Mouse (Mus musculus): ENCODE measurements at regions not wholly inside any gene's neighbourhood (a gene's known extent, or its start where the extent isn't known, plus 50 kb on each side); places are given as distances from the start of the nearest gene placed in this dataset.
A peak's percentile ranks its signal among the peaks of the same experiment; 100 is the strongest.
"Not testable (repeated sequence)": the region's sequence is repeated elsewhere in the genome, so short reads cannot be mapped to it uniquely, and the experiment has no call there.

DNA sequence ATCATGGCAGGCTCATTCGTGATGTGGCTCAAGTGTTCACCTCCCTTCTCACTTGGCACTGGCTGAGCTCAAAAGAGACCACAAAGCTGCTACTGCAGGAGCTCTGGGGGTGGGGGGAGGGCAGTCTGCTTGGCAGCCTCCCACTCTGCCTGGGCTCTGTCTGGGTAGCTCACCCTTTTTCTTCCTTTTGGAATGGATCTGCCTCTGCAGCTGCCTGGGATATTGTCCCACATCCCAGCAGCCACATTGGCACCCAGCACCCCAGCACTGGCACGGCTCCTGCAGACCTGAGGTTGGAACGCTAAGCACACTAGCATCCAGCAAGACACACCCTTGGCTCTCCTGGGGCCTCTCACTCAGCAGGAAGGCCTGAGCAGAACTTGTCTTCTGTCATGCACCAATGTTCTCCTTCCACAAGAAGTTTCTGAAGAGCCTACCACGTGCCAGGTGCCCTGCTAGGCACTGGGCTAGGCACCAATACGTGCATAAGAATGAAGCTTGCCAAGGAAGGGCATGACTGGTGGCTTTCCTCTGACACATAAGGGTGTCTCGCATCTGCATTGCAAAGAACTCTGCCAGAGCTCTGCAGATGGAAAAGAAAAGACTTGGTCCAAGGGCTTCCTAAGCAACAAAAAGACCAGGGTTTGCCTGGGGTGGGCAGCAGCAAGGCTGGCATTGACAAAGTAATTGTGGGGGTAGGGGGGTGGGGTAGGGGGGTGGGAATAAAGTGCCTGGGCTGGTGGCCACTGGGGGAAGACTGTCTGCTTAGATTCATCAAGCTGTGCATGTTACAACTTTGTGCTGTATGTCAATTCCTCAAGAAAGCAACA lies 112.1 kb upstream of the Sipa1l1 start:
- H3K4me1 ChIP-seq; H3K4me2 ChIP-seq; H3K9me3 ChIP-seq (replicated peaks); H3K27ac ChIP-seq; H3K4me3 ChIP-seq (replicated peaks); ATAC-seq (replicated peaks; ENCODE audit: low FRiP score); H3K27me3 ChIP-seq; H3K9ac ChIP-seq; H3K36me3 ChIP-seq: not testable (repeated sequence)
- WGBS, result no CpG with 5 or more reads among the region's 6 CpGs

DNA sequence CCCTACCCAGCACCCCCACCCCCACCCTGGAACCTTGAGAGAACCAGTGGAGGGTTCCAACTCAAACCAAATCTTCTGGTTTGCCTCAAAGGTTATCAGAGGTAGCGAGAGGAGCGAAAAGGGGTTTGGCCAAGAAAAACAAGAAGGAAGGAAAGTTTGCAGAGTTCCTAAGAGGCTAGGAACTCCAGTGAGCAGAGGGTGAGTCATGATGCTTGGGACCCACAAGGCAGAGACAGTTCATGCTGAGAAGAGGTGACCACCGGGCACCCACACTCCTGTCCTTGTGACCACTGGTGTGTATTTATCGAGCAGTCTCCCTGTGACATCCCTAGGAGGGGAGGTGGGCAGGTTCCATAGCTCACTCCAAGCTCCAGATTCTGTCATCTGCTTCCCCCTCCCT lies 104.1 kb upstream of the Sipa1l1 start:
- H3K9ac ChIP-seq, result no peak overlapping the region
- no peak overlapping the region for H3K4me3 ChIP-seq (replicated peaks)
- 0 out of 2 replicates have a peak, but pooled peaks cover 3% of the 10 kb centered on the region for H3K9me3 ChIP-seq (replicated peaks)
- H3K27ac ChIP-seq, result no peak overlapping the region
- no peaks in the 10 kb centered on the region for H3K27me3 ChIP-seq
- 0 out of 2 replicates have a peak, but pooled peaks cover 4% of the 10 kb centered on the region for H3K4me1 ChIP-seq
- WGBS, result 79% methylated on average over 4 of the region's 4 CpGs
- no peak for ATAC-seq (replicated peaks; ENCODE audit: low FRiP score)
- no peak overlapping the region for H3K4me2 ChIP-seq
- no peaks in the 10 kb centered on the region for H3K36me3 ChIP-seq

DNA sequence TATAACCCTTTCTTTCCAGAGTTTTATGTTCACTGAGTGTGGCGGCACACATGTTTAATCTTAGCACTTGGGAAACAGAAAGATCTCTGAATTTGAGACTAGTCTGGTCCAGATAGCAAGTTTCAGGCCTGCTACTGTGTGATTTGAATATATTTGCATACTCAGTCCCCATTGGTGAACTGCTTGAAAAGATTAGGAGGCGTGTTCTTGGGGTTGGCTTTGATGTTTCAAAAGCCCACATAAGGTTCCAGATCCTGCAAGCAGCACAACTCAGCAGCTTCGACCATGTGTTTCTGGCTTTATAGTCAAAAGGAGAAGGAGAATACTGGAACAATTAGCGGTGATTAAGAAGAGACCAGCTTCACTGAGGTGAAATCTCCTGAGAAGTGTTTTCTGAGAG lies 102.3 kb upstream of the Sipa1l1 start:
- no peak overlapping the region for H3K27ac ChIP-seq
- H3K9ac ChIP-seq, result no peak overlapping the region
- no peak overlapping the region for H3K4me2 ChIP-seq
- no peak for ATAC-seq (replicated peaks; ENCODE audit: low FRiP score)
- H3K36me3 ChIP-seq, result no peaks in the 10 kb centered on the region
- H3K4me1 ChIP-seq, result 0 out of 2 replicates have a peak, but pooled peaks cover 4% of the 10 kb centered on the region
- H3K9me3 ChIP-seq (replicated peaks), result 0 out of 2 replicates have a peak, but pooled peaks cover 3% of the 10 kb centered on the region
- H3K27me3 ChIP-seq, result no peaks in the 10 kb centered on the region
- 41% methylated on average over 4 of the region's 4 CpGs for WGBS
- H3K4me3 ChIP-seq (replicated peaks), result no peak overlapping the region

DNA sequence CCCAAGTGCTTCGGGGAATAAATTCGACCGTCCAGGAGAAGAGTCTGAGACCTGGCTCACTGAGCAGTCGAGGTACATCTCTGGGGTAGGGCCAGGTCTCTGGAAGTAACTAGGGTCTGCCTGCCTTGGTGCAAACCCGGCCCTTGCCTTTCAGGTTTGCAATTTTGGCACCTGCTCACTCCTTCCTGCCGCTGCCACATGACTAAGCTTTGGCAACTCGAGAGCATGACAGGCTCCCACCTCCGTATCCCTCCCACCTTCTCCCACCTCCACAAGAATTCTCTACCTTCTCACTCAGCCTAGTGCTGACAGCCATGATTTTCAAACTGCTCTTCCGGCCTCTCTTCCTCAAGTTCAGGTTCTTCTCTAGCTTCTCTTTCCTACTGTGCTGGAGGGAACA lies 99.5 kb upstream of the Sipa1l1 start:
- 83% methylated on average over 9 of the region's 9 CpGs for WGBS
- Histone ChIP-seq H3K4me2 (no peak overlapping the region), H3K9me3 (replicated peaks) (0 out of 2 replicates have a peak, but pooled peaks cover 3% of the 10 kb centered on the region), H3K4me3 (replicated peaks) (no peak overlapping the region), H3K4me1 (0 out of 2 replicates have a peak, but pooled peaks cover 4% of the 10 kb centered on the region), H3K27me3 (no peaks in the 10 kb centered on the region), H3K36me3 (no peaks in the 10 kb centered on the region), H3K9ac (no peak overlapping the region), H3K27ac (no peak overlapping the region)
- no peak for ATAC-seq (replicated peaks; ENCODE audit: low FRiP score)

DNA sequence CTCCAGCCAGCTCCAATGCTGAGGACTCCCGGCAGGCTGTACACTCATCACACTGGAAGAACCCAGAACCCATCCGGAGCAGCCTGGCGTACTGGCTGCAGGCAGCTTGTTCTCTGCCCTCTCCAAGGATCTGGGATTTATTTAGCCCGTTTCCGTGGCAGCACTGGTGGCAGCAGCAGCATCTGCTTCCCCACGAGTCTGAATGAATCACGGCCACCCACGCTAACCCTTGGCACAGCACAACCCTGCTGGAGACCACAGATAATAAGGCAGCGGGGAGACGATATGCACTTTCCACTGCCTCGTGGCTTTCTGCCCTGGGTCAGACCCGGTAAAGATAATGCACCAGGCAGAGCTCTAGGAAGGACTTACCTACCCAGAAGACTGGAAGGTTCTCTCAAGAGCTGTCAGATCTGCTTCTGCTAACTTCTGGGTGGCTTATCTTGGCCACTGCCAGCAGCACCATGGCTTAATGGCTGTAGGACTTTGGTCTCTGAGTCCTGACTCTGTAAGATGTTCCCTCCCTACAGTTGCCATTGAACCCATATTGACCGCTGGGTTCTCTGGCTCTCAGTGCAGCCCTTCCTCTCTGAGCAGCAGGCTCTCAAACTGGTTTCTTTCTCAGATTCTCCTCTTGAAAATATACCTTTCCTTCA lies 96.2 kb upstream of the Sipa1l1 start:
- Histone ChIP-seq H3K9me3 (replicated peaks) (0 out of 2 replicates have a peak, but pooled peaks cover 3% of the 10 kb centered on the region), H3K4me2 (no peak overlapping the region), H3K27me3 (no peaks in the 10 kb centered on the region), H3K9ac (no peak overlapping the region), H3K4me1 (peaks cover 9% of the 10 kb centered on the region), H3K27ac (no peak overlapping the region), H3K36me3 (no peaks in the 10 kb centered on the region), H3K4me3 (replicated peaks) (no peak overlapping the region)
- ATAC-seq (replicated peaks; ENCODE audit: low FRiP score), result no peak
- WGBS, result 68% methylated on average over 13 of the region's 13 CpGs

DNA sequence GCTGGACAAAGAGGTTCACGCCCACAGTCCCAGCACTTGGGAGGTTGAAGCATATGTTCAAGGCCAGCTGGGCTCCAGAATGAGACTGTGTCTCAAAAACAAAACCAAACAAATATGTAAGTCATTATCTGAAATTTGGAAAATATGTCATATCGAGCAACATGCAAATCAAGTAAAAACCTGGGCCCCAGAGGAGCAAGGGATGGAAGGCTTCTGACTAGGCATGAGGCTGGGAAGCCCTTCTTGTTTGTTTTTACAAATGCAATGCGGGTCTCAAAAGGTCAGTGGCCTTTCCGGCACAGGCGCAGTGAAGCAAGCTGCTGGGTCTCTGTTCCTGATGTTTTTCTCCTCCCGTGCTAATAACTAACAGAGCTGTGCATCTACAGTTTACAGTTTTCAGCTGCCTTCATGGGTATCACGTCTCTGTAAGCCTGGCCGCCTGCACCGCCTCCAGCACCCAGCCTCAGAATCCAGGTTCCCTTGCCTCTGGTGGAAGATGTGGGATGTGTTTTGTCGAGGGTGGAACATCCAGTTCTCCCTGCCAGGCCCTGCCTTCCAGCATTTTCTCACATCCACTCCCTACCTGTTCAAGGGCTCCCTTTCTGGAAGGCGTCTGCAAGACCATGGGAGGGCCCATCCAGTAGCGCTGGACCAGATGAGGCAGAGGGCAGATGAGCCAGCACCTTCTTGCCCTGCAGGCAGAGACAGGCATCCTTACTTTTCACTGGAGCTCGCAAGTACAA lies 93.5 kb upstream of the Sipa1l1 start:
- WGBS, result 34% methylated on average over 13 of the region's 13 CpGs
- Histone ChIP-seq H3K27ac (peak overlapping the region; percentile 66), H3K4me2 (peak overlapping the region; percentile 6; the same call in 1 of the 2 replicates), H3K27me3 (no peaks in the 10 kb centered on the region), H3K9me3 (replicated peaks) (no peaks in the 10 kb centered on the region), H3K36me3 (no peaks in the 10 kb centered on the region), H3K4me1 (peaks cover 9% of the 10 kb centered on the region), H3K9ac (no peak overlapping the region), H3K4me3 (replicated peaks) (no peak overlapping the region)
- peak; percentile 49 for ATAC-seq (replicated peaks; ENCODE audit: low FRiP score)

DNA sequence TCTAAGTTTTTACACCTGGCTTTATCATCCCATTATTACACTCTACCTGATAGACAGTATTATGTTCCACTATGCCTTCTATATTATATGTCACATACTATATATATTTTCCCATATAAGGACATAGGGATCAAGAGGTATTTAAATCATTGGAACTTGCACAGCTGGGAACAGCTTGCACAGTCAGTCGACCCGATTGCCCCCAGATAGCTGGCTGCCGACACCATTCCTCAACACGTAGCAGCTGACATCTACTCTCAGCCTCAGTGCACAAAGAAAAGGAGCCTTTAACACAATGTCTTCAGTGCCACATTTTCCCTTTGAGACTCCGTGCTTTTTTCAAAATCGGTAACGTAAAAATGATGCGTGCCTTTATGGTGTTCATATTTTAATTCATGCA lies 92.4 kb upstream of the Sipa1l1 start:
- no peak overlapping the region for H3K9ac ChIP-seq
- 56% methylated on average over 8 of the region's 8 CpGs for WGBS
- H3K27ac ChIP-seq, result no peak overlapping the region
- no peak; the same call in 1 of the 2 replicates for ATAC-seq (replicated peaks; ENCODE audit: low FRiP score)
- H3K4me3 ChIP-seq (replicated peaks), result no peak overlapping the region
- no peaks in the 10 kb centered on the region for H3K27me3 ChIP-seq
- peaks cover 9% of the 10 kb centered on the region for H3K4me1 ChIP-seq
- H3K36me3 ChIP-seq, result no peaks in the 10 kb centered on the region
- no peaks in the 10 kb centered on the region for H3K9me3 ChIP-seq (replicated peaks)
- H3K4me2 ChIP-seq, result no peak overlapping the region

DNA sequence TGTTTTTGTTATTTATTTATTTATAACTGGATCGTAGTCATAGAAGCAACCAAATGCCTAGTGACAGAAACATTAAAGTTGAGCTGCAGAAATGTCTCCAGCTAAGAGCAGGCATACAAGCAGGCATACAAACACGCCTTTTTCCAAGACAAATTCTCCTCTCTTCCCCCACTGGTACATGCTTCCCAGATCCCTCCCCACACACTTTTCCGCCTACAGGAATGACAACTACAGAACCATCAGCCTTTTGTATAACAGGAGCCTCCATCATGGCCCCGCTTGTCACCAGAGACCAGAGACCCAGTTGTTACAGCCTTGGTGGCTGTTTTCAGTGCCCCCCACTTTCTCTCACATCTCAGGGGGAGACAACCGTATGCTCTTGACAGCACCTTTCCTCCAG lies 91.2 kb upstream of the Sipa1l1 start:
- Histone ChIP-seq H3K4me1 (peaks cover 9% of the 10 kb centered on the region), H3K4me3 (replicated peaks) (no peak overlapping the region), H3K9me3 (replicated peaks) (no peaks in the 10 kb centered on the region), H3K27ac (no peak overlapping the region), H3K27me3 (no peaks in the 10 kb centered on the region), H3K9ac (no peak overlapping the region), H3K4me2 (no peak overlapping the region), H3K36me3 (no peaks in the 10 kb centered on the region)
- 91% methylated on average over 5 of the region's 5 CpGs for WGBS
- ATAC-seq (replicated peaks; ENCODE audit: low FRiP score), result no peak

DNA sequence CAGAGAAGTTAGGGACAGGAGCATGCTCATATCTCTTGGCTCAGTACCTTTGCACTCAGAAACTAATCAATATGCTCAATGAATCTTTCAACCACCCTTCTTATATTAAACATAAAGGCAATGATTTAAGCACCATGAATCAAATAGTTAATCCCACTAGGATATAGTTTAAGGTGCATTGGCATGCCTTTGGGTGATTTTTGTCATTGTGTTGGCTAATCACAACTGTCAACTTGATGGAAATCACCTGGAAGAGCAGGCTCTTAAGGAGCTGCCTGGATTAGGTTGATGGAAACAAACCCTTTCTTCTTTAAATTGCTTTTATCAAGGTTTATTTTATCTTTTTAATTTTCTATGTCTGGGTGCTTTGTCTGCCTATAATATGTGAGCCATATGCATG lies 90.4 kb upstream of the Sipa1l1 start:
- Histone ChIP-seq H3K4me1 (peaks cover 9% of the 10 kb centered on the region), H3K9ac (no peak overlapping the region), H3K9me3 (replicated peaks) (no peaks in the 10 kb centered on the region), H3K36me3 (no peaks in the 10 kb centered on the region), H3K4me2 (no peak overlapping the region), H3K27me3 (no peaks in the 10 kb centered on the region), H3K4me3 (replicated peaks) (no peak overlapping the region), H3K27ac (no peak overlapping the region)
- no peak for ATAC-seq (replicated peaks; ENCODE audit: low FRiP score)

DNA sequence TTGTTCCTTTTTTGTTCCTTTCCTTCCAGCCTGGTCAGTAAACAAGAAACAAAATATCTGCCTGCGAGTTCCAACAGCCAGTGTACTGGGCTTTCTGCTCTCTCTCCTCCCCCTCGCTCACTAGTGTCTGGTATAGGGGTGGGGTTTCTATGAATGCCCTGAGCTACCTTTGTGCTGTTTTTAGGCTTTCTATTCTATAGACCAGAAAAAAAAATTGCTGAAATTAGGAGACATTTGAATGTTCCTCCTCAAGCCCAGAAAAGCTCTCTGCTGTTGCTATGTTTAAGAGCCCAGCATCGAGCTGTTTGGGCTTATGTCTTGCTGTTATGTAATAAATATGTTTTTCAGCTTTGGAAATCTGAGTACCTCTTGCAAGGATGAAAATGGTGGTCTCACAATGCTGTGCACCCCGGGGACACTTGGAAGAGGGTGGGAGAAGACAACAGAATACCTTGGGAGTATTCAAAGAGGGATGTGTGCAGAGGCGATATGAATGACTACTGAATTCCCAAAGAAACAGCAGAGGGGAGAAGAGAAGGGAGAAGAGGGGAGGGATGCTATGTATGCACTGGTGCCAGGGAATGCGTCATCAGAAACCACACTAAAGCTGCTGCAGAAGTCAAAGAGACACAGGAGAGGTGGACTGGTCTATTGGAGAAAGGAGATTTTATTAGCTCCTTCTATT lies 88.8 kb upstream of the Sipa1l1 start:
- ATAC-seq (replicated peaks; ENCODE audit: low FRiP score), result no peak
- H3K27me3 ChIP-seq, result no peaks in the 10 kb centered on the region
- H3K9me3 ChIP-seq (replicated peaks), result no peaks in the 10 kb centered on the region
- H3K36me3 ChIP-seq, result no peaks in the 10 kb centered on the region
- no peak overlapping the region for H3K9ac ChIP-seq
- no peak overlapping the region for H3K4me2 ChIP-seq
- H3K4me1 ChIP-seq, result peaks cover 8% of the 10 kb centered on the region
- no peak overlapping the region for H3K27ac ChIP-seq
- whole genome bisulfite sequencing, result 78% methylated on average over 6 of the region's 6 CpGs
- no peak overlapping the region for H3K4me3 ChIP-seq (replicated peaks)

DNA sequence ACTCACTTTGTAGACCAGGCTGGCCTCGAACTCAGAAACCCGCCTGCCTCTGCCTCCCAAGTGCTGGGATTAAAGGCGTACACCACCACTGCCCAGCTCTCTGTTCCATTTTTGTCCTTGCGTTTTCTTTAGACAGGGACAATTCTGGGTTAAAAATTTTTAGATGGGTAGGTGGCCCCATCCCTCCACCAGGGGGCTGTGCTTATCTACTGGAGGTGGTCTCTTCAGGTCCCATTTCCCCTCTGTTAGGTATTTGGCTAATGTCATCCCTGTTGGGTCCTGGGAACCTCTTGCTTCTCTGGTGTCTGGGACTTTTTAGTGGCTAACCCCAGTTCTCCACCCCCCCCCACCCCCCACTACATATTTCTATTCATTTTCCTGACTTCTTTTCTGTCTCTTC lies 86.5 kb upstream of the Sipa1l1 start:
- H3K9me3 ChIP-seq (replicated peaks); ATAC-seq (replicated peaks; ENCODE audit: low FRiP score); H3K36me3 ChIP-seq; H3K4me3 ChIP-seq (replicated peaks); H3K4me2 ChIP-seq; H3K4me1 ChIP-seq; H3K9ac ChIP-seq; H3K27me3 ChIP-seq; H3K27ac ChIP-seq: not testable (repeated sequence)
- WGBS, result 99% methylated on average over 4 of the region's 4 CpGs
